Mouse (Mus musculus) urinary bladder, postnatal 14 days (tissue): ENCODE results near the gene Smok3a.
"Not testable (repeated sequence)": the region's sequence is repeated elsewhere in the genome, so short reads cannot be mapped to it uniquely, and the experiment has no call there.

ENCODE experiments used
- DNase-seq: peaks from one replicate; pipeline ENCODE4 v3.0.0; 2021; ENCODE audit warnings: low spot score

Smok3a gene

GRCm38 (mm10) chr5:138020961-138021479, at the start of gene Smok3a, which contains the start of gene Smok3b:
TSS of gene Smok3a (plus strand) at chr5:138021261.
TSS of gene Smok3b (plus strand) at chr5:138021429.
- DNase-seq, result not testable (repeated sequence)

DNA sequence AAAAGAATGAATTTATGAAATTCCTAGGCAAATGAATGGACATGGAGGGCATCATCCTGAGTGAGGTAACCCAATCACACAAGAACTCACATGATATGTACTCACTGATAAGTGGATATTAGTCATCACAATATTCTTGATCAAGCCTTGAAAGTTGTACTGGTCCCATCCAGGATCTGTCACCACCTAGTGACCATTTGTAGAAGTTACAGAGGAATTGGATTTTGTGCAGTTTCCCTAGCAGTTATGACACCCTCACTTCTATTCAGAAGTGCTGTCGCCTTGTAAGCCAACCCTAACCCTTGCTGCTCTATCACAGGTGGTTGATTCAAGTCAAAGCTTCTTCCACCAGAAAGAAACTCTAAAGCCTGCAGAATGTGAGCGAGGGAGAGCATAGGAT, 47.9 kb upstream of the Smok3a start:
- DNase-seq, result no peak

DNA sequence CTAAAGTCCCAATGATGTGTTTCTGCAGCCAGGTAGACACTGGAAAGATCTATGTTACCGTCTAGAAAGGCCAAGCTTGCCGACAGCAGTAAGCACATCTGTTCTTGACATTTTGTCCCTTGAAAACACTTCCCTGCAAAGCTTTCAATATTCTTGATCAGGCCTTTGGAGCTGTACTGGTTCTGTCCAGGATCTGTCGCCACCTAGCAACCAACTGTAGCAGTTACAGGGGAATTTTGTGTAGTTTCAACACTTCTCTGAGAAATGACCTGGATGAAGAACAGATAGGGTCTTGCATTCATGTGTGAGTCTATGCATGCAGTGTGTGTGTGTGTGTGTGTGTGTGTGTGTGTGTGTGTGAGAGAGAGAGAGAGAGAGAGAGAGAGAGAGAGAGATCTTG, 47.3 kb upstream of the Smok3a start:
- no peak for DNase-seq

DNA sequence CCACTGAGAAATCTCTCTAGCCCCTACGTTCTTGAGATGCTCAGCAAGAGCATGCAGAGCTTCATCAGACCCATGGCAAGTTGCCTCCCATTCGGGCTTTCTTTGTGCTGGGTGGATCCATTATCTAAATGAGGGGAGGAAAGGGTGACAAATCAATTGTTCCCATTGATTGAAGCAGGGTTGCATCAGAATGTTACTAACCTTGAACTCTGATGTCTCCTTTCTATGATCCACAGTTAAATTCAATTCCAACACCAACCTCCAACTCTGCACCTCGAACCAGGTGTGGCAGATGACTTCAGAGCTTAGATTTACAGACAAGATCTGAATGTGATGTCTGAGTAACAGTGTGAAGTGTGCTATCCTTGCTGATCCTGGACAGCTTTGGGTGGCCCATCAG, 46.3 kb upstream of the Smok3a start:
- DNase-seq, result no peak

DNA sequence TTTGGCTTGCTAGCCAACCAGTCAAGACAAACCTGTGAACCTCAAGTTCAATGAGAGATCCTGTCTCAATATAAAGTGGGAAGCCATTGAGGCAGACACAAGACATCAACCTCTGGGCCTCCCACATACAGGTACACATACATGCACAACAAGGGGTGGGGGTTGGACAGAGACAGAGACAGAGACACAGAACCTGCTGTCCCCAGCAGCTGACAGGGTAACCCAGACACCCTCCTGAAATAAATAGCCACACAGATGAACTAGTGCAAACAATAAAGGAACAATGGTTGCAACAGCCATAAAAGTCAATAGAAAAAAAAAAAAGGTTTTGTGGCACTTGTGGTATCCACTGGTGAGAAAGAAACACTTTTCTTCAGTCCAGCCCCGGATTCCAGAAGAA, 45.6 kb upstream of the Smok3a start:
- DNase-seq, result no peak

GRCm38 (mm10) chr5:137977291-137977690, 43.8 kb upstream of the Smok3a start:
- no peak for DNase-seq

GRCm38 (mm10) chr5:137979081-137979480, 42.0 kb upstream of the Smok3a start:
- DNase-seq, result no peak

DNA sequence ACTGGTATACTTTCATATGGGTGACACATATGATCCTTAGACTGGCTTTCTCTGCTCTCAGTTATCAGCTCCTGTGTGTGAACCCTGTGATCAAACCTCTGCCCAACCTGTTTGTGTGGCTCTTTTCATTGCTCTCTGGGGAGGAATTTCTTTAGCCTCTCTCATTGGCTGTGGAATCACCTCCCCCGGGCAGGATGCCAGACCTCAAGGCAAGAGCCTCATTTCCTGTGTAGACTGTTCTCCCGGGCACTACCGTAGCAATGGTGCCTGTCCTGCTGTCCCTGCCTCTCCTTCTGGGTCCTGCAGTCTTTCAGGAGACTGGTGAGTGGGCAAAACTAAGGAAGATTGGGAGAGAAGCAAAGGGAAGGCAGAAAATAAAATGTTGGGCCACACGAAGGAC, 39.8 kb upstream of the Smok3a start, which contains the start of gene Azgp1:
Azgp1 (plus strand) TSS at position 221 of the 400 bp plus-strand sequence.
- DNase-seq, result peak; percentile 16

- no peak for DNase-seq
Observed at GRCm38 (mm10) chr5:137986351-137986750, 34.7 kb upstream of the Smok3a start.

DNA sequence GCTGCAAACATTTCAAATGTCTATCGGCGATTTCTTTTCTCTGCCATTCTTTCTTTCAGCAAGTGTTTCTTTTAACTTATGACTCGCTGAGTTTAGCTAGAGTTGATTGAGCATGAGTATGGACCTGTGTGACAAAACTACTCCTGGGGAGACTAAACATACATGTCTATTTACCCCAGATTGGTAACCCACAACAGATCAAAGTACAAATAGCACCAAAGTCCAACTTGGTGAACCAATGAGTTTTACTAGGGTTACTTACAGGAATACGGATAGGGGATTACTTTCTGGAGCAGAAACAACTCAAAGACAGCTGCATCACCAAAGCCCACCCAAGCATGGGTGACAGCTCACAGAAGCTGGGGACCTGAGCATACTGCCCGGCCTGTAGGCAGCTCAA, 11.6 kb upstream of the Smok3a start:
- DNase-seq, result no peak

DNA sequence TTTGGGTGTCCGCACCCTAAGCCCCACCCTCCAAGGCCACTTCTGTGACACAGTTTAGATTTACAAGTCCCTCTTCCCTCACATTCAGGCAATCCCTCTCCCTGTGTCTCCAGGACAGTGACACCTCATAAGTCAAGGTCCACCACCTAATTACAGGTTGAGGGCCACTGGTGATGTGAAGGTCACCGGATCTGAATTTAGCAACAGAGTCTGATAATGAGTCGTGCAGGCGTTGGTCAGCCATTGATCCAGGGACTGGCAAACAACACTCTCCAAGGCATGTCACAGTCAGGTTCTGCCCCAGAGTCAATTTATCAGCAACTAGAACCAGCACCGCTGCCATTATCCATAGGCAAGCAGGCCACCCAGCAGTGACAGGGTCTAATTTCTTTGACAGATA, 8.7 kb upstream of the Smok3a start:
- no peak for DNase-seq

DNA sequence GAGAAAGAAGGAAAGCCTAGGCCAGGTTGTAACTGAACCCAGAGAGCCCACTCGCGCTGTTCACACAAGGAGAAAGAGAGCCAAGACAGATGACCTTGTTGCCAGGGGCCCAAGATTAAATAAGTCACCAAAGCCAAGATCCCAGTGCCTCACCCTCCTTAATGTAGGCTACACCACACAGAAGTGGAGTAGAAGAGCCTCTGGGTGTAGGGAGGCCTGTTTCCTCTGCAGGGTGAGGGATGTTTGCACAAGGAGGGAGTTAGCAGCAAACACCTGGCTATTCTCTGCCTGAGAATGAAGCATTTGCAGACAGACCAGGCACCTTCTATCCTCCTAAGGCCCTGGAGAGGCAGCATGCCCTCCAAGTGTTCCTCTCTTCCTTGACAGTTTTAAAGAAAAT, 4.5 kb upstream of the Smok3a start:
- no peak for DNase-seq

GRCm38 (mm10) chr5:138016997-138017396, 4.1 kb upstream of the Smok3a start:
- DNase-seq, result no peak

DNA sequence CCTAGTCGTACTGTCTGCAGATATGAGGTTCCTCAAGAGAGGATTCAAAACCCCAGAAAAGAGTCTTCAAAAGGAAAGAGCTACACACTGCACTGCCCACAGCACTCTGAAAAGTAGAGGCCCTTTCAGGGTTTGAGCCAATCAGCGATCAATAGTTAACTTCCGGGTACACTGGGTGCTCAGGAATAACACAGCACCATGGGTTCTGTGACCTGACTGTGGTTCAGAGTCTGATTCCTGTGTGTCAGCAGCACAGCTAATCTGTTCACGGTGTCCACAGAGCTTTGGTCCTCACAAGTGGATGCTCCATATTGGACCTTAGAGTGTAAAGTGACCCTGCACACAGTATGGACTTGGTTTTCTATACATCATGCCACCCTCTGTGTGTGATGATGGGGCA, 1.5 kb upstream of the Smok3a start:
- not testable (repeated sequence) for DNase-seq

GRCm38 (mm10) chr5:138052894-138053293, 31.8 kb downstream of the Smok3a start, which contains the start of gene Smok3c:
TSS of gene Smok3c (plus strand) at chr5:138053194.
- not testable (repeated sequence) for DNase-seq

- DNase-seq, result no peak
Observed at GRCm38 (mm10) chr5:138073803-138074202, 52.7 kb downstream of the Smok3a start.

DNA sequence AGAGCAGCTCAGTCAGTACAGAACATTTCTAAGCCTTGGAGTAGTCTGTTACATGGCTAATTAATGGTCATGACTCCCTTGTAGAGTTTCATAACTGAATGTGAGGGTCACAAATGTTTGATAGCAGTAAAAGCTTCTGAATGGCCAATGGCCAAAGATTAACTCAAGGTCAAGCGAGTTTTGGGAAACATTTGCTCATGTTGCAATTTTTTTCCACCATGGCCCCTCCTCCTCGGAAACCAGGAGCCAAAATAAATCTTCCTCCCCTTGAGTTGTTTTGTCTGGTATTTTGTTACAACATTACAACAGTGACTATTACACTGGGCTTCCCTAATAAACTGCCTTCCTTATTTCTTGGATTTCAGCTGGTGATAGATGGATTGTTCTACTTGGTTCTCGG, 54.6 kb downstream of the Smok3a start:
- DNase-seq, result no peak

DNA sequence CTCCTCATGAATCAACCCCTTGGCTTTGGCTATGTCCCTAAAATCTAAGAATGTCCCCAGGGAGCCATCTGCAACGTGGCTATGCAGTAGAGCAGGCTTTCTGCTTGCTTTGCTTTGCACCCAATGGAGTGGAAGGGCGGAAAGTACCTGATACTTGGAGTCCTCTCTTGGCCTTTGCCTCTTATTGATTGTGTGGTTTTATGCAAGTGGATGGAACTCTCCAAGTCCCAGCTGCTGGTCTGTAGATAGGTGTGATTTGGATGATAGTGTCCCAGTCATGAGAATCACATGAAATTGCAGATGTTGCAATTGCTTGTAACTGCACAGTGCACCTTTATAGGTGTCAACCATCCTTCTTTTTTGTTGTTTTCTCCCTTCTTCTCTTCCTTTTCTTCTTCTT, 55.1 kb downstream of the Smok3a start:
- no peak for DNase-seq

- no peak for DNase-seq
Observed at GRCm38 (mm10) chr5:138080456-138080855, 59.4 kb downstream of the Smok3a start.

DNA sequence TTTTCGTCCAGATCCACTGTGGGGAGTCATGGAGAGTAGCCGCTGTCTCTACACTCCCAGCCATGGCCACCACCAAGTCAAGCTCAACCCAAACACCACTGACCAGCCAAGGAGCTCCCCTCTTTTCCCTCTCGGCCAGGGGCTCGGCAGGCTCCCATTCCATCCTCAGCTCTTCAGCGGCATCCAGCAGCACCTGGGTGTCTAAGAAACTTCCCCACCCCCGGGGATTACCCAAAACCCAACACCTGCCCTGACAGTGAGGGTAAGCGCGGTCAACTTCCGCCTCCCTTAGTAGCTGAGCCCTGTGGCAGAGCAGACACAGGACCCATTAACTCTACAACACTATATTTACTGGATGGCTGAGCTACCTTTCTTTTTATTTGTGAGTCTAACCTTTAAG, 60.4 kb downstream of the Smok3a start:
- no peak for DNase-seq

GRCm38 (mm10) chr5:138083318-138083900, 62.3 kb downstream of the Smok3a start:
- DNase-seq, result no peak

GRCm38 (mm10) chr5:138083936-138084335, 62.9 kb downstream of the Smok3a start:
- no peak for DNase-seq
